Mouse (Mus musculus) myocyte (in vitro differentiated cells): Measurements from ENCODE around the gene Fut2.

ENCODE experiments used
- CEBPB ChIP-seq: IDR thresholded peaks from 2 replicates; pipeline ENCODE4 v1.6.1; 2011; ENCODE audit warnings: mild to moderate bottlenecking, moderate library complexity; ENCODE audit not compliant: poor library complexity, insufficient read depth, severe bottlenecking
- E2F4 ChIP-seq: IDR thresholded peaks from one replicate; pipeline ENCODE4 v1.6.1; 2011; ENCODE audit warnings: mild to moderate bottlenecking, control low read depth, moderate library complexity; ENCODE audit not compliant: insufficient read depth
- MAX ChIP-seq: IDR thresholded peaks from one replicate; pipeline ENCODE4 v1.6.1; 2011; ENCODE audit warnings: low read depth, mild to moderate bottlenecking, control low read depth
- MYOD1 ChIP-seq, 3 experiments: IDR thresholded peaks; one replicate each; pipeline ENCODE4 v1.6.1; 2011; ENCODE audit warnings: control low read depth in 2 of 3, low read depth in 2 of 3, mild to moderate bottlenecking in 2 of 3, moderate library complexity in 1 of 3; ENCODE audit not compliant: insufficient read length in 2 of 3, control insufficient read depth in 1 of 3
- POLR2A ChIP-seq: IDR thresholded peaks from one replicate; pipeline ENCODE4 v1.6.1; 2011; ENCODE audit warnings: low read depth, mild to moderate bottlenecking, control low read depth, moderate library complexity; ENCODE audit not compliant: insufficient read length
- TCF3 ChIP-seq: IDR thresholded peaks from one replicate; pipeline ENCODE4 v1.6.1; 2011; ENCODE audit warnings: low read depth, control low read depth; ENCODE audit not compliant: insufficient read length

DNA sequence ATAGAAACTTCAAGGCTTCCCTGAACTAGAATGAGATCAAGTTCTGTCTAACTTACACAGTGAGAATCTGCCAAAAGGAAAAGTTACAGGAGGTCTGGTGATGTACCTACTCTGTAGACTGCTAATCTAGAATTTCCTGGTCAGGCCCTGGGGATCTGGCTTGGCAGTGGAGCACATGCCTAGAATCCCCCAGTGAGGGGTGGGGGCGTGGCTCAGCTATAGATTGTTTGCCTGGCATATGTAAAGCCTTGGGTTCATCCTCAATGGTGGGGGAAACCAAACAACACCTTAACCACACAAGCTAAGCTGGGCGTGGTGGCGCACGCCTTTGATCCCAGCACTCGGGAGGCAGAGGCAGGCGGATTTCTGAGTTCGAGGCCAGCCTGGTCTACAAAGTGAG lies 31.7 kb upstream of the Fut2 start:
- TF ChIP-seq POLR2A (no peak), E2F4 (no peak), CEBPB (no peak), TCF3 (no peak), MAX (no peak), MYOD1 (IDR thresholded peaks at IDR 0.05; ENCODE audit: control insufficient read depth in 1 of 3, insufficient read length in 2 of 3, low read depth in 2 of 3) (no peak)
